Mouse (Mus musculus): Measurements from ENCODE around the gene Fmnl2. TPM values are rescaled to one million over a fixed set of nuclear protein-coding genes. Genes with fewer than 3 reads are reported as not detected.

Fmnl2 gene
- polyA plus RNA-seq, 1 experiment from 2014 or later: 19.5 TPM

GRCm38 (mm10) chr2:52873276-52874063, 15.8 kb downstream of the Fmnl2 start:
- DNase-seq (ENCODE audit: low spot score) (no peak), ATAC-seq (ENCODE audit: low FRiP score) (no peak)
- no peak overlapping the region for H3K27ac ChIP-seq (ENCODE audit: low read depth, low read length)

DNA sequence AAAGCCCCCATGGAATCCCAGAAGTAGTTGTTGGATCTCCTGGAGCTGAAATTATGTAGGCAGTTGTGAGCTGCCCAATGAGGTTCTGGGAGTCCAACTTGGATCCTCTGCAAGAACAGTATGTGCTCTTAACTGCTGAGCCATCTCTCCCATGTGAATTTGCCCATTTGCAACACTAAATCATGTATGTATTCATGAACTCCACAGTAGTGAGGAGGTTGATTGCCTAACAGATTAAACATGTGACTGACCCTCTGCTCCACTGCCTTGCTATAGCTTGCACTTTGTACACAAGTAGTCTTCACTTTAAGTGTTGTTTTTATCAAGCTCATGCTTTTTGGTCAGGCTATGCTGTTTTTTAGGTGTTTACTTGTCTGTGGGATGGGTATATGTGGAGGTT, 17.1 kb downstream of the Fmnl2 start:
- no peak overlapping the region for H3K4me2 ChIP-seq (replicated peaks; ENCODE audit: low read depth, low read length)
- no peak for DNase-seq (ENCODE audit: low spot score)
- H3K9ac ChIP-seq (ENCODE audit: low read depth, low read length): no peak overlapping the region
- no peaks in the 10 kb centered on the region for H3K4me1 ChIP-seq (replicated peaks; ENCODE audit: control insufficient read depth, insufficient read depth, low read length)
- H3K4me3 ChIP-seq (ENCODE audit: low read depth, low read length): no peak overlapping the region
- no peak for ATAC-seq (ENCODE audit: low FRiP score)
- H3K36me3 ChIP-seq (ENCODE audit: control insufficient read depth, insufficient read depth, low read length): no peaks in the 10 kb centered on the region
- H3K27ac ChIP-seq (ENCODE audit: low read depth, low read length): no peak overlapping the region
- no peaks in the 10 kb centered on the region for H3K9me3 ChIP-seq (ENCODE audit: control insufficient read depth, low read length)
- no peaks in the 10 kb centered on the region for H3K27me3 ChIP-seq (ENCODE audit: control insufficient read depth, insufficient read depth, low read length)

More at GRCm38 (mm10) chr2:52873276-52874063, 15.8 kb downstream of the Fmnl2 start:
- WGBS: 69% methylated on average over 18 of the region's 18 CpGs
- Histone ChIP-seq H3K4me2 (replicated peaks; ENCODE audit: low read depth, low read length) (no peak overlapping the region), H3K36me3 (ENCODE audit: control insufficient read depth, insufficient read depth, low read length) (no peaks in the 10 kb centered on the region), H3K4me1 (replicated peaks; ENCODE audit: control insufficient read depth, insufficient read depth, low read length) (no peaks in the 10 kb centered on the region), H3K9ac (ENCODE audit: low read depth, low read length) (no peak overlapping the region), H3K9me3 (ENCODE audit: control insufficient read depth, low read length) (no peaks in the 10 kb centered on the region), H3K4me3 (ENCODE audit: low read depth, low read length) (no peak overlapping the region), H3K27me3 (ENCODE audit: control insufficient read depth, insufficient read depth, low read length) (no peaks in the 10 kb centered on the region)

- WGBS: 77% methylated on average over 9 of the region's 9 CpGs
- no peak overlapping the region for H3K4me2 ChIP-seq (replicated peaks; ENCODE audit: low read depth, low read length)
- H3K9ac ChIP-seq (ENCODE audit: low read depth, low read length): no peak overlapping the region
- no peaks in the 10 kb centered on the region for H3K27me3 ChIP-seq (ENCODE audit: control insufficient read depth, insufficient read depth, low read length)
- no peak for DNase-seq (ENCODE audit: low spot score)
- no peak overlapping the region for H3K4me3 ChIP-seq (ENCODE audit: low read depth, low read length)
- no peak for ATAC-seq (ENCODE audit: low FRiP score)
- H3K9me3 ChIP-seq (ENCODE audit: control insufficient read depth, low read length): no peaks in the 10 kb centered on the region
- H3K27ac ChIP-seq (ENCODE audit: low read depth, low read length): no peak overlapping the region
- no peaks in the 10 kb centered on the region for H3K4me1 ChIP-seq (replicated peaks; ENCODE audit: control insufficient read depth, insufficient read depth, low read length)
- H3K36me3 ChIP-seq (ENCODE audit: control insufficient read depth, insufficient read depth, low read length): no peaks in the 10 kb centered on the region
Observed at GRCm38 (mm10) chr2:52875801-52876200, 18.1 kb downstream of the Fmnl2 start.

GRCm38 (mm10) chr2:52883401-52883800, 25.7 kb downstream of the Fmnl2 start:
- Histone ChIP-seq H3K4me3 (ENCODE audit: low read depth, low read length) (no peak overlapping the region), H3K9ac (ENCODE audit: low read depth, low read length) (no peak overlapping the region), H3K4me1 (replicated peaks; ENCODE audit: control insufficient read depth, insufficient read depth, low read length) (no peaks in the 10 kb centered on the region), H3K9me3 (ENCODE audit: control insufficient read depth, low read length) (no peaks in the 10 kb centered on the region), H3K27me3 (ENCODE audit: control insufficient read depth, insufficient read depth, low read length) (no peaks in the 10 kb centered on the region), H3K36me3 (ENCODE audit: control insufficient read depth, insufficient read depth, low read length) (no peaks in the 10 kb centered on the region), H3K27ac (ENCODE audit: low read depth, low read length) (no peak overlapping the region), H3K4me2 (replicated peaks; ENCODE audit: low read depth, low read length) (no peak overlapping the region)
- 96% methylated on average over 2 of the region's 2 CpGs for WGBS
- no peak for DNase-seq (ENCODE audit: low spot score)
- no peak for ATAC-seq (ENCODE audit: low FRiP score)

DNA sequence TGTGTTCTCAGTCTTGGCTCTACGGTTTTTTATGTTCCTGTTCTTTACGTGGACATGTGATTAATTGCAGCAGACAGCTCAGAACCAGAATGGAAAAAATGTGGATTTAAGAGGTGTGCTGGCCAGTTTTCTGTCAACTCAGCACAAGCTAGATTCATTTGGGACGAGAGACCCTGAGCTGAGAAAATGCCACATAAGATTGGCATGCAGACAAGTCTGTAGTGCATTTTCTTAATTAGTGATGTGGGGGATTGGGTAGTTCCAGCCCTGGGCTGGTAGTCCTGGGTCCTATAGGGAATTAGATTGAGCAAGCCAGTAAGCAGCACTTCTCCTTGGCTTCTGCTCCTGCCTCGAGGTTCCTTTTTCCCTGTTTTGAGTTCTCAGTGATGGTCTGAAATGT, 26.4 kb downstream of the Fmnl2 start:
- no peak overlapping the region for H3K27ac ChIP-seq (ENCODE audit: low read depth, low read length)
- no peak overlapping the region for H3K4me3 ChIP-seq (ENCODE audit: low read depth, low read length)
- no peaks in the 10 kb centered on the region for H3K4me1 ChIP-seq (replicated peaks; ENCODE audit: control insufficient read depth, insufficient read depth, low read length)
- H3K27me3 ChIP-seq (ENCODE audit: control insufficient read depth, insufficient read depth, low read length): no peaks in the 10 kb centered on the region
- no peak for ATAC-seq (ENCODE audit: low FRiP score)
- H3K9me3 ChIP-seq (ENCODE audit: control insufficient read depth, low read length): no peaks in the 10 kb centered on the region
- H3K36me3 ChIP-seq (ENCODE audit: control insufficient read depth, insufficient read depth, low read length): no peaks in the 10 kb centered on the region
- no peak overlapping the region for H3K4me2 ChIP-seq (replicated peaks; ENCODE audit: low read depth, low read length)
- no peak overlapping the region for H3K9ac ChIP-seq (ENCODE audit: low read depth, low read length)
- 77% methylated on average over 4 of the region's 4 CpGs for WGBS
- no peak for DNase-seq (ENCODE audit: low spot score)

GRCm38 (mm10) chr2:52885071-52885470, 27.4 kb downstream of the Fmnl2 start:
- H3K9me3 ChIP-seq (ENCODE audit: control insufficient read depth, low read length): no peaks in the 10 kb centered on the region
- no peak overlapping the region for H3K9ac ChIP-seq (ENCODE audit: low read depth, low read length)
- H3K4me1 ChIP-seq (replicated peaks; ENCODE audit: control insufficient read depth, insufficient read depth, low read length): no peaks in the 10 kb centered on the region
- DNase-seq (ENCODE audit: low spot score): no peak
- H3K4me2 ChIP-seq (replicated peaks; ENCODE audit: low read depth, low read length): no peak overlapping the region
- no peaks in the 10 kb centered on the region for H3K27me3 ChIP-seq (ENCODE audit: control insufficient read depth, insufficient read depth, low read length)
- ATAC-seq (ENCODE audit: low FRiP score): no peak
- no peak overlapping the region for H3K4me3 ChIP-seq (ENCODE audit: low read depth, low read length)
- no peaks in the 10 kb centered on the region for H3K36me3 ChIP-seq (ENCODE audit: control insufficient read depth, insufficient read depth, low read length)
- H3K27ac ChIP-seq (ENCODE audit: low read depth, low read length): no peak overlapping the region
- 79% methylated on average over 3 of the region's 3 CpGs for WGBS

DNA sequence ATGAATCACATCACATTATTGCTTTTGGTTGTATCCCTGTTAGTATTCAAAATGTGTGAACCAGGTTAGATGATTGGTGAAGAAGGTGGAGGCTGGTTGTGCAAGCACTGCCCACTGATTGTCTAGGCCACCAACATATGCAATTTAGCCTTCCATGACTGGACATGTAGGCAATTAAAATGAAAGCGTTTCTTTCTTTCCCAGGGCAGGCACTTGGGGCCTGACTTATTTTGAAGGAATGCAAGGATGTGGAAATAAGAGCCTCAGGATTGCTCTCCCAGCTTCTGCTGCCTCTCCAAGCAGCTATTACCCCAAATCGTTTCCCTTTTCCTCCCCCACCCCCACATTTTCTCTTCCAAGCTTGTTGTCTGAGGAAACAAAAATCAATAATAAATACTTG, 29.6 kb downstream of the Fmnl2 start:
- no peaks in the 10 kb centered on the region for H3K9me3 ChIP-seq (ENCODE audit: control insufficient read depth, low read length)
- DNase-seq (ENCODE audit: low spot score): no peak
- H3K36me3 ChIP-seq (ENCODE audit: control insufficient read depth, insufficient read depth, low read length): no peaks in the 10 kb centered on the region
- H3K27me3 ChIP-seq (ENCODE audit: control insufficient read depth, insufficient read depth, low read length): no peaks in the 10 kb centered on the region
- no peak overlapping the region for H3K9ac ChIP-seq (ENCODE audit: low read depth, low read length)
- 70% methylated on average over 2 of the region's 2 CpGs for WGBS
- no peak overlapping the region for H3K27ac ChIP-seq (ENCODE audit: low read depth, low read length)
- H3K4me3 ChIP-seq (ENCODE audit: low read depth, low read length): no peak overlapping the region
- ATAC-seq (ENCODE audit: low FRiP score): no peak
- H3K4me1 ChIP-seq (replicated peaks; ENCODE audit: control insufficient read depth, insufficient read depth, low read length): no peaks in the 10 kb centered on the region
- no peak overlapping the region for H3K4me2 ChIP-seq (replicated peaks; ENCODE audit: low read depth, low read length)

- Histone ChIP-seq H3K4me2 (replicated peaks; ENCODE audit: low read depth, low read length) (no peak overlapping the region), H3K27ac (ENCODE audit: low read depth, low read length) (no peak overlapping the region), H3K9me3 (ENCODE audit: control insufficient read depth, low read length) (no peaks in the 10 kb centered on the region), H3K36me3 (ENCODE audit: control insufficient read depth, insufficient read depth, low read length) (no peaks in the 10 kb centered on the region), H3K27me3 (ENCODE audit: control insufficient read depth, insufficient read depth, low read length) (no peaks in the 10 kb centered on the region), H3K4me3 (ENCODE audit: low read depth, low read length) (no peak overlapping the region), H3K4me1 (replicated peaks; ENCODE audit: control insufficient read depth, insufficient read depth, low read length) (no peaks in the 10 kb centered on the region), H3K9ac (ENCODE audit: low read depth, low read length) (no peak overlapping the region)
- DNase-seq (ENCODE audit: low spot score): no peak
- no peak for ATAC-seq (ENCODE audit: low FRiP score)
- WGBS: 79% methylated on average over 8 of the region's 8 CpGs
Observed at GRCm38 (mm10) chr2:52891115-52891514, 33.5 kb downstream of the Fmnl2 start.

DNA sequence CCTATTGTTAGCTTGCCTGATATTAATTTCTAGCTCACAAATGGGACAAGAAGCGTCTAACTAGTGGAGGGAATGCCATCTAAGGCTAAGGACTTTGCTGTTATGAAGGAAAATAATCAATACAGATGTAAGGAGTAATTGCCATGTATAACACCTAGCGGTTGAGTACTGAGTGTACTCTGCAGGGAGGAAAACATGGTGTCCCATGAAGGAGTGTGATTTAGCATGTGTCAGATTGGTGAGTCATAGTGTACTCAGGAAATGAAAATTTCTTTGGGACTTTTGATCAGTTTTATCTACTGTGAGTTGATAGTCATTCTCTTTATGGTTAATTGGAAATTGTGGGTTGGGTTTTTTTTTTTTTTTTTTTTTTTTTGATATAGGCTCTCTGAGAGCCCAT, 34.1 kb downstream of the Fmnl2 start:
- Histone ChIP-seq H3K9me3 (ENCODE audit: control insufficient read depth, low read length) (no peaks in the 10 kb centered on the region), H3K4me1 (replicated peaks; ENCODE audit: control insufficient read depth, insufficient read depth, low read length) (no peaks in the 10 kb centered on the region), H3K4me2 (replicated peaks; ENCODE audit: low read depth, low read length) (no peak overlapping the region), H3K9ac (ENCODE audit: low read depth, low read length) (no peak overlapping the region), H3K4me3 (ENCODE audit: low read depth, low read length) (no peak overlapping the region), H3K27ac (ENCODE audit: low read depth, low read length) (no peak overlapping the region), H3K27me3 (ENCODE audit: control insufficient read depth, insufficient read depth, low read length) (no peaks in the 10 kb centered on the region), H3K36me3 (ENCODE audit: control insufficient read depth, insufficient read depth, low read length) (no peaks in the 10 kb centered on the region)
- DNase-seq (ENCODE audit: low spot score): no peak
- ATAC-seq (ENCODE audit: low FRiP score): no peak
- 93% methylated on average over 2 of the region's 2 CpGs for WGBS

Data from hindbrain, embryonic 11.5 days (tissue).